Mouse (Mus musculus): Measurements from ENCODE around the gene Asic4. TPM values are rescaled to one million over a fixed set of nuclear protein-coding genes. Genes with fewer than 3 reads are reported as not detected.

The Asic4 gene
- polyA plus RNA-seq (2012; rRNA removed): 0.03 and 0.06 TPM in 2 replicates

DNA sequence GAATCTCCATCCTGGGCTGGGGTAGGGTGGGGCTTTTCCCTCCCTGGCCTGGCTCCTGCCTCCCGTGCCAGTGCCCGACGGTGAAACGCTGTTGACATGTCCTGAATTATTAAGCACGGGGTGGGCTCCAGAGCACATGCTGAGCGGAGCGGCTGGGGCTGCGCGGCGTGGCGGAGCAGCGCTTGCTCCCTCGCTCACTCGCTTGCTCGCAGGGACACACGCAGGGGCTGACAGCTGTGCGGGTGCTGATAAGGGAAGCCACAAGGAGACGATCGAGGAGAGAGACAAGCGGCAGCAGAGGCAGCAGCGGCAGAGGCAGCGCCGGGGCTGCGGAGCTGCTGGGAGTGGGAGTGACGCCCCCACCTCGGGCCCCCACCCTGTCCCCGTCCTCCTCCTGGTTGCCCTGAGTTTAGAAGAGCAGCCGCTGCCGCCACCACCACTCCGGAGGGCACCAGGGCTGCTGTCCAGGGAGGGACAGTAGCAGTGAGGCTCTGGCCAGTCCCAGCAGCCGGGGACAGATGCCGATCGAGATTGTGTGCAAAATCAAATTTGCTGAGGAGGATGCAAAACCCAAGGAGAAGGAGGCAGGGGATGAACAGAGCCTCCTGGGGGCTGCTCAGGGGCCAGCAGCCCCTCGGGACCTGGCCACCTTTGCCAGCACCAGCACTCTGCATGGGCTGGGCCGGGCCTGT lies at the start of gene Asic4:
Asic4 (plus strand) TSS at position 123 of the 692 bp plus-strand sequence.

DNA sequence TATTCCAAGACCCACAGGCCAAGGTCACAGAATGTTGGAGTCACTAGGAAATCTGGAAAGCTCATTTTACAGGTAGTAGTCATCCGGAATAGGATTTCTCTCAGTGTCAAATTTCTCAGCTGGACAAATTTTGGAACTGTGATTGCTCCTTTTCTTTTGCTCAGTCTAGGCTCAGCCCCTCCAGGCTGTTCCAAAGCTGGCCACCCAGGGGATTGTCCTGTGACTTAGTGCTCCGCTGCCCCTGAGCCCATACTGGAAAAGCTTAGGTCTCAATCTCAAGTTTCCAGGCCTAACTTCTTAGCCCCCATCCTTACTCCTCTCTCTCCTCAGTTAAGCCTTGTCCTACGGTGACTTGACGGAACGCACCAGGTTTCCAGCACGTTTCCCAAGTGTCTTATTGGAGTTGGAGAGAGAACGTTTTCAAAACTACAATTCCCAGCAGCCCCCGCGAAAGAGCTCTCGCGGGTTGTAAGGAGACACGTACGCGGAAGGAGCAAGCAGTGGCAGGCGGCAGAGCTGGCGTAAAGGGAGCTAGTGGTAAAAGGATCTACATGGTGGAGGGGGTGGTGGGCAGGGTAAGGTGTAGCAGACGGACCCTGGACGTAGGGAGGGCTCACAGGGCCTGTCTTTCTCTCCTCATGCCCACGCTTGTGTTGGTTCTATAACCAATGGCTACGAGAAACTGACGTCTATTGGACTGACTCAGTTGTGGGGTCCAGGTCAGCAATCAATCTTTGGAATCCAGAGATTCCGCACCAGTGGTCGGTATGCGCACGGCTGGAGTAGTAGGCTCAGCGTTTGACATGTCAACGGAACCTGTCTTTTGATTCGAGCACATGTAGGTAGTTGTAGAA lies 14.5 kb upstream of the Asic4 start, which contains the start of gene Gmppa:
Gmppa (plus strand) TSS at position 456 of the 854 bp plus-strand sequence.

DNA sequence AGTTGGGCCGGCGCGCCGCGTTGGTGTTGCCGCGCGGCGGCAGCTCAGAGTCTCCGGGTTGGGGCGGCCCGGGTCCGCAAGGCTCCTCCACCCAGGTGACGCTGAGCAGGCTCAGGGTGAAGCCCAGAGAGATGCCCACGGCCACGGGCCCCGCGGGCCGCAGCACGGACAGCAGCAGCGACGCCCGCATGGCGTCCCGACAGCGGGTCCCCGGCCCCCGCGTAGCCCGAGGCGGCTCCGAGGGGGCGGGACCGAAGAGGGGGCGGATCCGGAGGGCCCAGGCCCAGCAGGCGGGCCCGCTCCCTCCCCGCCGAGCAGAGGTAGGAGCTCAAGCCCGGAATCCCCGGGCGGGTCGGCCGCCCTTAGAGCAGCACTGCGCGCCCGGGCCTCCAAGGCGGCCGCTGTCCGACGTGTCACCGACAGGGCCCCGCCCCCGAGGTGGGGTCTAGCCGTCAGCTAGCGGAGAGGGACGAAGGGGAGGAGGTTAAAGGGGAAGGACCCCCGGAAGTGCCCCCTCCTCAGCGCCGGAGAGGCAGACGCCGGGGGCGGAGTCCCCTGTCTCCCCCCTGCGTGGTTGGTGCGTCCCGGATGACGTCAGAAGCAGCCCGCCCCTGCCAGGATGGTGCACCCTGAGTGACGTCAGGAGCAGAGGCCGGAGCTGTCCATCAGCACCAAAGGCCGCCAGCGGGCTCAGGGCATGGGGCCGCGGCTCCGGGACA lies 28.8 kb downstream of the Asic4 start, which contains the start of the genes Chpf and Tmem198:
Chpf (minus strand) TSS at position 392 of the 719 bp plus-strand sequence.
Tmem198 (plus strand) TSS at position 617 of the 719 bp plus-strand sequence.

DNA sequence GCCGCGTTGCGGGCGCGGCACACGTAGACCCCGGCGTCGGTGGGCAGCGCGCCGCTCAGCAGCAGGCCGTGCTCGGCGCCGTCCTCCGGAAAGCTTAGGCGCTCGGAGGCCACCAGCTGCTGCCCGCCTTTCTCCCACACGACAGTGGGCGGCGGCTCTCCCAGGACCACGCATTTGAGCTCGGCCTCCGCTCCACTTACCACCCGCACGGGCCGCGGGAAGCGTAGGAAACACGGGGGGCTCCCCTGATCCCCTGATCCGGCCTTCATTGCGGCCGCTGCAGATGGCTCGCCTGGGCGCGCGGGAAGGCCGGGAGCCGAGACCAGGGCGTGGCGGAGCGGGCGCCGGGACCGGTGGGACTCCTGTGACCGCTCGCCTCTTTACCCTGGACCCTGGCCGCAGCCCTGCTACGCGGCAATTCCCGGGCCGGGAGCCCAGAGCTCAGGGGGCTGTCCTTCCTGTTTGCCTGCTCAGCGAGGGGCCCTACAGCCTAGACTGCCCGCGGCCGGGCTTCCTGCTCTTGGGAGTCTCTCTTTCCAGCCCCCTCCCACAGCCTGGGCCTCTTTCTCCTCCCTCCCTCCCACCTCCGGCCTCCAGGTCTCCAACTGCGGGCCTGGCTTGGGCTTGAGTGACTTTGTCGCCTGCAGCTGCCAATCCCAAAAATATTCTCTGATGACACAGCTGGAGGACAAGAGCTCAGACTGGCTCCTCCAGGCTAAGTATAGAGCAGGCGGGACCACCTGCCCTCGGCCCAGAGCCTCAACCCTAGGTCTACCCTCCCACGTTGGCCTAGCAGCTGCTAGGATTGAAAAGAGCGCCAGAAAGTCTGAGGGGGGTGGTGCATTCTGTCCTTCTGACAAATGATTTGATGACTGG lies 56.0 kb downstream of the Asic4 start, which contains the start of gene Obsl1:
Obsl1 (minus strand) TSS at position 497 of the 876 bp plus-strand sequence.

DNA sequence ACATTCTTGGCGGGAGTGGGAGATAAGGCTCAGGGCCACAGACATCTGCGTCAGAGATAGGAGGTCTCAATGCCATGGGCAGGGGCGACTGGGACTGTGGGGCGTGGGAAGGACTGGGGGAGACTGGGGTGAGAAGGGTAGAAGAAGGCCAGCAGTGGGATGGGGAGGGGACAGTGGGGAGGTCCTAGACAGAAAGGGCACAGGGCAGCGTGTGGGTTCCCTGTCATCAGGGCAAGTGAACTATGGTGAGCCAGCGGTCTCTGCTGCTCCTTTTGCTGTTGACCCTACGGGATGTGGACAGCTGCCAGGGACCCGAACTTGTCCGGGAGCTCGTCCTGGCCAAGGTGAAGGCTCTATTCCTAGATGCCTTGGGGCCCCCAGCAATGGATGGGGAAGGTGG lies 56.8 kb downstream of the Asic4 start, which contains the start of gene Inha:
Inha (plus strand) TSS at position 72 of the 400 bp plus-strand sequence.

DNA sequence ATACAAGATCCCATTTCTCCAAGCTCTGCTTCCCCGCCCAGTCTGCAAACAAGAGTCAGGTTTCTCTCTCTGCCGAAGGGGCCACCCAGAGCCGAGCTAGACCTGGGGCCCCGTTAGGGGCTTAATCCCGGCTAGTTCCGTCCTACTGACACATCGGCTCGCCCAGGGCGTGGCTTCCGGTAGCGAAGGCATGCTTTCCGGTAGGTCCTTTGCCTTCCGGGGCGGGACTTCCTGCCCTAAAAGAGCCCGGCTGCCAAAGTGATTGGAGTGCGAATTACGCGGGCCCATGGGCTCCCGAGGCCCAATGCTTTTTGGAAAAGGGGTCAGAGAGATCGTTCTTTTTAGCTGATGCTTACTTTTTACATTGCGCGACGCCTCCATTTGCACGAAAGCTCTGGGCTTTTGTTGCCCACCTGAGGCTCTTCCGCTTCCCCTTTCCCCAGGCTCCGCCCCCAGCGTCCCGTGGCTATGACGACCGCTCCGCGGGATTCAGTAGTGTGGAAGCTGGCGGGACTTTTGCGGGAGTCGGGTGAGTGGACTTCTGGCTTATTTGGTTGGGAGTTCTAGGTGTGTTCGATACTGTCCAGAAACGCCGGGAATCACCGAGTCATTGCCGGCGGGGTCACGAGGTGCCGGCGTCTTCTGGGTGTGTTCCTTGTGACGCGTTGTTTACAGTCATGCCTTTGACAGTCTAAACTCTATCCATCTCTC lies 71.2 kb downstream of the Asic4 start, which contains the start of gene Stk11ip:
Stk11ip (plus strand) TSS at position 209 of the 711 bp plus-strand sequence.

Other genes starting within 250 kb of the Asic4 start
- gene Glb1l, start 239.6 kb upstream of the Asic4 start, polyA plus RNA-seq (2012; rRNA removed): 4.6 and 4.7 TPM in 2 replicates
- 81.9 and 89.8 TPM in 2 replicates for gene Stk16, start 239.6 kb upstream of the Asic4 start, polyA plus RNA-seq (2012; rRNA removed)
- gene Tuba4a, start 230.6 kb upstream of the Asic4 start, polyA plus RNA-seq (2012; rRNA removed): 98.6 and 185 TPM in 2 replicates
- not detected in 2 replicates for gene A630095N17Rik, start 218.3 kb upstream of the Asic4 start, polyA plus RNA-seq (2012; rRNA removed)
- 17.4 and 23.0 TPM in 2 replicates for gene Dnajb2, start 214.0 kb upstream of the Asic4 start, polyA plus RNA-seq (2012; rRNA removed)
- 0.14 and 0.23 TPM in 2 replicates for gene Ptprn, start 185.9 kb upstream of the Asic4 start, polyA plus RNA-seq (2012; rRNA removed)
- gene Resp18, start 172.0 kb upstream of the Asic4 start, polyA plus RNA-seq (2012; rRNA removed): not detected in 2 replicates
- 32.9 and 37.6 TPM in 2 replicates for gene Dnpep, start 132.4 kb upstream of the Asic4 start, polyA plus RNA-seq (2012; rRNA removed)
- gene Des, start 90.1 kb upstream of the Asic4 start, polyA plus RNA-seq (2012; rRNA removed): 1.1 and 2.3 TPM in 2 replicates
- 6.7 and 7.5 TPM in 2 replicates for gene Speg, start 75.1 kb upstream of the Asic4 start, polyA plus RNA-seq (2012; rRNA removed)
- gene Gmppa, start 14.5 kb upstream of the Asic4 start, polyA plus RNA-seq (2012; rRNA removed): 31.7 and 35.4 TPM in 2 replicates
- gene Chpf, start 28.9 kb downstream of the Asic4 start, polyA plus RNA-seq (2012; rRNA removed): 3.7 and 4.0 TPM in 2 replicates
- gene Tmem198, start 29.1 kb downstream of the Asic4 start, polyA plus RNA-seq (2012; rRNA removed): 0.09 and 0.12 TPM in 2 replicates
- 8.2 and 10.1 TPM in 2 replicates for gene Obsl1, start 56.0 kb downstream of the Asic4 start, polyA plus RNA-seq (2012; rRNA removed)
- 1.4 and 1.5 TPM in 2 replicates for gene Inha, start 56.6 kb downstream of the Asic4 start, polyA plus RNA-seq (2012; rRNA removed)
- 5.3 and 6.2 TPM in 2 replicates for gene Stk11ip, start 71.1 kb downstream of the Asic4 start, polyA plus RNA-seq (2012; rRNA removed)
- 0.96 and 0.97 TPM in 2 replicates for gene Slc4a3, start 95.8 kb downstream of the Asic4 start, polyA plus RNA-seq (2012; rRNA removed)